19 mouse cellular contexts compared by ENCODE assay signal in the genomic region with DNA sequence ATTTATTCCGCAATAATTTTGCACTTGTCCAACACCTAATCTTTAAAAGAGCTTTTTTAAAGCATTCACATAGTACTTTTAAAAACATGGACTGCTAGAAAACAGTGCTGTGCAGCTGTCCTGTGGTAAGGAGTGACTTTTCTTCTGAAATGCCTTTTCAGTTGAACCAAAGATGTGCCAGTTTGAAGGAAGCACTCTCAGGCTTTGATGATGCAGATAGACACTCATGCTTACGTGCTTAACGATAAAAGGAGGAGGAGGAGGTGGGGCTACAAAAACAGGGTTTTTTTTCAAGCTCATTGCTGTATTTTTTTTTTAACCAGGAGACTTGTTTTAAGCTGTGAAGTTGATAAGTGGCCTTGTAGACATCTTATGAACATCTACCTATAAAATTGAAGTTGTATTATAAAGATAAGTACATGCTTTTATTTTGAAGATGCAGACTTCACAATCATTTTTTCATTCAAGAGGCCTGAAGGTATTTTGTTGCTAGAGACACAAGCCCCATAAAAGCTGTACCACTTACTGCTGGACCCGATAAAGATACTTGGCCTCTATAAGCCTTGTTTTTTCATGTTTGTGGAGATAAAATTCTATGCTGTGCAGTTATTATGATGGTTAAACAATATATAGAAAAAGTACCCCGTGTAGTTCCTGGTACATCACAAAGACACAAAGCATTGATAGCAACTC.
DNase-seq lines count a peak whose midpoint lies in the region; ATAC-seq and TF ChIP-seq lines count a peak whose summit lies in the region.
"Had no signal": no experiment of that assay in that cellular context is flagged by ENCODE, and none has a peak within 500 bp of the region (broad histone marks: within the 10 kb centered on the region; RNA-seq: fewer than 3 reads in every experiment).

No protein-coding gene starts in this region.

- no peaks in the 10 kb centered on the region for H3K36me3 ChIP-seq in lung, postnatal 0 days (ENCODE audit: insufficient read depth, low read length)
- H3K36me3 ChIP-seq in MEL (ENCODE audit: control insufficient read depth in 1 of 2, insufficient read depth in 2 of 2, low read length in 2 of 2) = peaks cover 0 to 51% of the 10 kb centered on the region in 2 experiments; a peak in 2 of 4 replicates
- H3K36me3 ChIP-seq in liver, embryonic 13.5 days = no peaks in the 10 kb centered on the region
- H3K36me3 ChIP-seq: embryonic facial prominence, embryonic 15.5 days had no signal

- no peaks in the 10 kb centered on the region for H3K9me3 ChIP-seq in lung, postnatal 0 days (ENCODE audit: low read length)
- no peaks in the 10 kb centered on the region for H3K9me3 ChIP-seq in MEL (replicated peaks; ENCODE audit: insufficient read depth, low read length)
- H3K9me3 ChIP-seq in liver, embryonic 13.5 days (replicated peaks) = no peaks in the 10 kb centered on the region
- H3K9me3 ChIP-seq: embryonic facial prominence, embryonic 15.5 days; forebrain, embryonic 13.5 days had no signal

- TF ChIP-seq CTCF in lung, postnatal 0 days (IDR thresholded peaks at IDR 0.05) = no peak
- no peak for TF ChIP-seq CTCF in MEL (IDR thresholded peaks at IDR 0.05 in 2 of 3, conservative IDR thresholded peaks at IDR 0.05 in 1 of 3; ENCODE audit: control insufficient read depth in 1 of 3, insufficient read depth in 1 of 3, low read depth in 2 of 3, low read length in 3 of 3, poor library complexity in 1 of 3, severe bottlenecking in 1 of 3)

- peak; percentile 22 for DNase-seq in lung, postnatal 0 days (ENCODE audit: low spot score)
- DNase-seq in lung, postnatal 10 days = no peak
- DNase-seq in MEL (ENCODE audit: low read depth, low spot score) = peak; percentile 87
- DNase-seq in liver, embryonic 13.5 days = no peak
- peak; percentile 58 to 65 for DNase-seq in thymus, postnatal 10 days (ENCODE audit: low spot score in 2 of 2)
- no peak for DNase-seq in frontal cortex, postnatal 14 days (ENCODE audit: low spot score in 2 of 2)
- DNase-seq in cerebellum, adult 9-10 months = no peak
- no peak for DNase-seq in cerebellum, postnatal 25 days
- DNase-seq: cerebellum, adult 18-20 months; heart, adult 2 months; heart, postnatal 10 days; kidney, adult 8-10 months; layer of hippocampus, postnatal 36 days; left cerebral cortex, postnatal 4 days; lung, adult 2 months had no signal

- no peak overlapping the region for H3K27ac ChIP-seq in lung, postnatal 0 days (ENCODE audit: low read length)
- peak overlapping the region; percentile 82 for H3K27ac ChIP-seq in MEL (ENCODE audit: control insufficient read depth, low read depth, low read length)
- H3K27ac ChIP-seq in liver, embryonic 13.5 days = no peak overlapping the region
- H3K27ac ChIP-seq: embryonic facial prominence, embryonic 15.5 days; forebrain, embryonic 13.5 days; heart, adult 2 months; hindbrain, embryonic 14.5 days had no signal

- no peak for ATAC-seq in lung, postnatal 0 days
- ATAC-seq in liver, embryonic 13.5 days (ENCODE audit: low read depth) = 0 out of 2 replicates have a peak, but pooled peaks have one; percentile 34
- ATAC-seq: forebrain, embryonic 13.5 days; Patski had no signal

- no peaks in the 10 kb centered on the region for H3K27me3 ChIP-seq in lung, postnatal 0 days (replicated peaks; ENCODE audit: insufficient read depth, low read length)
- H3K27me3 ChIP-seq in MEL (ENCODE audit: control insufficient read depth in 1 of 2, insufficient read depth in 2 of 2, low read length in 2 of 2) = no peaks in the 10 kb centered on the region
- no peaks in the 10 kb centered on the region for H3K27me3 ChIP-seq in liver, embryonic 13.5 days
- H3K27me3 ChIP-seq: embryonic facial prominence, embryonic 15.5 days; forebrain, embryonic 13.5 days; Patski had no signal

- no peak overlapping the region for H3K4me2 ChIP-seq in lung, postnatal 0 days (replicated peaks; ENCODE audit: low read depth, low read length)
- no peak overlapping the region for H3K4me2 ChIP-seq in liver, embryonic 13.5 days
- H3K4me2 ChIP-seq: embryonic facial prominence, embryonic 15.5 days; forebrain, embryonic 13.5 days; hindbrain, embryonic 14.5 days had no signal

- TF ChIP-seq RAD21 in MEL (IDR thresholded peaks at IDR 0.05; ENCODE audit: low read depth, low read length) = no peak

- no peak for TF ChIP-seq POLR2A in MEL (IDR thresholded peaks at IDR 0.05; ENCODE audit: control insufficient read depth in 1 of 2, insufficient read depth in 1 of 2, low read depth in 1 of 2, low read length in 2 of 2, poor library complexity in 1 of 2)

- 51% methylated on average over 5 of the region's 5 CpGs for WGBS in lung, postnatal 0 days
- WGBS in liver, embryonic 13.5 days (ENCODE audit: insufficient replicate concordance) = 44% methylated on average over 5 of the region's 5 CpGs

- peaks cover 4% of the 10 kb centered on the region; the same call in 1 of the 2 replicates for H3K79me2 ChIP-seq in MEL (ENCODE audit: control insufficient read depth, insufficient read depth, low read length, poor library complexity)

- no peak overlapping the region for H3K4me3 ChIP-seq in lung, postnatal 0 days (ENCODE audit: low read depth, low read length)
- H3K4me3 ChIP-seq in MEL (ENCODE audit: control insufficient read depth in 1 of 2, insufficient read depth in 1 of 2, low read depth in 2 of 2, low read length in 2 of 2) = peak overlapping the region; percentile 18 to 31; a peak in 3 of 4 replicates
- H3K4me3 ChIP-seq in liver, embryonic 13.5 days (replicated peaks) = no peak overlapping the region
- H3K4me3 ChIP-seq: embryonic facial prominence, embryonic 15.5 days; forebrain, embryonic 13.5 days; heart, adult 2 months had no signal

- H3K9ac ChIP-seq in lung, postnatal 0 days (replicated peaks; ENCODE audit: low read depth) = no peak overlapping the region
- H3K9ac ChIP-seq in MEL (ENCODE audit: control insufficient read depth, low read depth, low read length, poor library complexity, severe bottlenecking) = peak overlapping the region; percentile 54
- H3K9ac ChIP-seq in liver, embryonic 13.5 days = no peak overlapping the region
- H3K9ac ChIP-seq: embryonic facial prominence, embryonic 15.5 days; forebrain, embryonic 13.5 days; hindbrain, embryonic 14.5 days had no signal

- no peaks in the 10 kb centered on the region for H3K4me1 ChIP-seq in lung, postnatal 0 days (ENCODE audit: insufficient read depth, low read depth, low read length)
- peaks cover 29 to 40% of the 10 kb centered on the region in 2 experiments for H3K4me1 ChIP-seq in MEL (ENCODE audit: control insufficient read depth in 1 of 2, insufficient read depth in 2 of 2, low read length in 2 of 2)
- H3K4me1 ChIP-seq in liver, embryonic 13.5 days (replicated peaks) = peaks cover 27% of the 10 kb centered on the region
- H3K4me1 ChIP-seq: embryonic facial prominence, embryonic 15.5 days; forebrain, embryonic 13.5 days had no signal

- TF ChIP-seq EP300 in lung, postnatal 0 days (IDR thresholded peaks at IDR 0.05) = no peak
- TF ChIP-seq EP300 in MEL (IDR thresholded peaks at IDR 0.05; ENCODE audit: low read depth in 1 of 2, low read length in 2 of 2) = peak in 1 of 2 experiments; percentile 60; a peak in 2 of 4 replicates

TF ChIP-seq in MEL, 35 proteins besides CTCF, POLR2A, EP300 and RAD21 (continues in another document):
- TF ChIP-seq HCFC1 (IDR thresholded peaks at IDR 0.05; ENCODE audit: low read depth, low read length) (no peak), UBTF (IDR thresholded peaks at IDR 0.05; ENCODE audit: borderline replicate concordance, insufficient read depth, low read depth, low read length) (no peak), USF2 (IDR thresholded peaks at IDR 0.05; ENCODE audit: borderline replicate concordance in 1 of 2, insufficient read depth in 1 of 2, low read depth in 1 of 2, low read length in 2 of 2) (no peak), POLR2AphosphoS2 (IDR thresholded peaks at IDR 0.05; ENCODE audit: low read length) (no peak), MYB (IDR thresholded peaks at IDR 0.05; ENCODE audit: low read depth, low read length) (peak; percentile 30), KAT2A (conservative IDR thresholded peaks at IDR 0.05; ENCODE audit: low read depth, low read length) (no peak), ZMIZ1 (IDR thresholded peaks at IDR 0.05; ENCODE audit: low read depth, low read length) (no peak), MAX (IDR thresholded peaks at IDR 0.05; ENCODE audit: low read length) (no peak), MYC (IDR thresholded peaks at IDR 0.05; ENCODE audit: low read depth, low read length) (0 out of 2 replicates have a peak, but pooled peaks have one; percentile 40), TAL1 (IDR thresholded peaks at IDR 0.05; ENCODE audit: low read length) (0 out of 2 replicates have a peak, but pooled peaks have one; percentile 18), MAZ (IDR thresholded peaks at IDR 0.05; ENCODE audit: low read depth, low read length) (no peak), MAFK (IDR thresholded peaks at IDR 0.05; ENCODE audit: borderline replicate concordance, low read depth, low read length) (no peak), MEF2A (IDR thresholded peaks at IDR 0.05; ENCODE audit: extremely low read depth, insufficient replicate concordance, low read depth, low read length, poor library complexity, severe bottlenecking) (no peak), ZKSCAN1 (IDR thresholded peaks at IDR 0.05; ENCODE audit: low read depth, low read length) (no peak), ZNF384 (IDR thresholded peaks at IDR 0.05; ENCODE audit: low read depth, low read length) (peak; percentile 95), SMC3 (IDR thresholded peaks at IDR 0.05; ENCODE audit: low read depth, low read length) (no peak), CHD1 (IDR thresholded peaks at IDR 0.05; ENCODE audit: low read depth, low read length) (0 out of 2 replicates have a peak, but pooled peaks have one; percentile 76), TCF12 (IDR thresholded peaks at IDR 0.05; ENCODE audit: low read depth, low read length) (peak; percentile 27), CHD2 (IDR thresholded peaks at IDR 0.05; ENCODE audit: low read length) (no peak), USF1 (IDR thresholded peaks at IDR 0.05; ENCODE audit: low read depth, low read length) (no peak), NELFE (IDR thresholded peaks at IDR 0.05; ENCODE audit: low read depth, low read length) (no peak), ELF1 (IDR thresholded peaks at IDR 0.05; ENCODE audit: low read depth, low read length) (no peak), NRF1 (IDR thresholded peaks at IDR 0.05; ENCODE audit: insufficient read depth, low read depth, low read length, poor library complexity, severe bottlenecking) (no peak), MXI1 (IDR thresholded peaks at IDR 0.05; ENCODE audit: low read depth, low read length) (no peak), BHLHE40 (IDR thresholded peaks at IDR 0.05; ENCODE audit: borderline replicate concordance, low read depth, low read length) (no peak; the same call in 1 of the 2 replicates), E2F4 (IDR thresholded peaks at IDR 0.05; ENCODE audit: borderline replicate concordance, low read depth, low read length) (no peak), SIN3A (IDR thresholded peaks at IDR 0.05; ENCODE audit: low read length) (peak; percentile 72; the same call in 1 of the 2 replicates), GATA1 (IDR thresholded peaks at IDR 0.05; ENCODE audit: low read depth, low read length) (peak; percentile 48)

Comparison
In these comparisons a context has a peak if more than half of its experiments do, and no peak if none do; other contexts are left out.
1. DNase-seq: peak in lung, postnatal 0 days (single experiment), MEL (single experiment) and thymus, postnatal 10 days (2 of 2); none in lung, postnatal 10 days (single experiment), liver, embryonic 13.5 days (single experiment), frontal cortex, postnatal 14 days (0 of 2), cerebellum, adult 9-10 months (single experiment) and cerebellum, postnatal 25 days (0 of 2).
2. H3K4me3 ChIP-seq: peak in MEL (2 of 2); none in lung, postnatal 0 days (single experiment) and liver, embryonic 13.5 days (single experiment).